Mouse (Mus musculus): ENCODE measurements at regions not wholly inside any gene's neighbourhood (a gene's known extent, or its start where the extent isn't known, plus 50 kb on each side); places are given as distances from the start of the nearest gene placed in this dataset.

GRCm38 (mm10) chr2:9422686-9423085 lies 458.4 kb upstream of the 4930412O13Rik start:
- Histone ChIP-seq H3K79me2 (ENCODE audit: control insufficient read depth, insufficient read depth, low read length, poor library complexity) (no peaks in the 10 kb centered on the region), H3K9me3 (replicated peaks; ENCODE audit: insufficient read depth, low read length) (no peaks in the 10 kb centered on the region), H3K4me1 (ENCODE audit: control insufficient read depth in 1 of 2, insufficient read depth in 2 of 2, low read length in 2 of 2) (no peaks in the 10 kb centered on the region), H3K27ac (ENCODE audit: control insufficient read depth, low read depth, low read length) (no peak overlapping the region), H3K4me3 (ENCODE audit: control insufficient read depth in 1 of 2, insufficient read depth in 1 of 2, low read depth in 2 of 2, low read length in 2 of 2) (no peak overlapping the region), H3K36me3 (ENCODE audit: control insufficient read depth in 1 of 2, insufficient read depth in 2 of 2, low read length in 2 of 2) (no peaks in the 10 kb centered on the region), H3K27me3 (ENCODE audit: control insufficient read depth in 1 of 2, insufficient read depth in 2 of 2, low read length in 2 of 2) (no peaks in the 10 kb centered on the region), H3K9ac (ENCODE audit: control insufficient read depth, low read depth, low read length, poor library complexity, severe bottlenecking) (no peak overlapping the region)
- TF ChIP-seq RAD21 (IDR thresholded peaks at IDR 0.05; ENCODE audit: low read depth, low read length) (no peak), TBP (IDR thresholded peaks at IDR 0.05; ENCODE audit: low read depth, low read length) (no peak), SMC3 (IDR thresholded peaks at IDR 0.05; ENCODE audit: low read depth, low read length) (no peak), GABPA (IDR thresholded peaks at IDR 0.05; ENCODE audit: low read depth, low read length) (no peak), ZNF384 (IDR thresholded peaks at IDR 0.05; ENCODE audit: low read depth, low read length) (no peak), MXI1 (IDR thresholded peaks at IDR 0.05; ENCODE audit: low read depth, low read length) (no peak), MAX (IDR thresholded peaks at IDR 0.05; ENCODE audit: low read length) (no peak), HCFC1 (IDR thresholded peaks at IDR 0.05; ENCODE audit: low read depth, low read length) (no peak), TCF12 (IDR thresholded peaks at IDR 0.05; ENCODE audit: low read depth, low read length) (no peak), ZKSCAN1 (IDR thresholded peaks at IDR 0.05; ENCODE audit: low read depth, low read length) (no peak)
- no peak for DNase-seq (ENCODE audit: low read depth, low spot score)

- Histone ChIP-seq H3K79me2 (ENCODE audit: control insufficient read depth, insufficient read depth, low read length, poor library complexity) (no peaks in the 10 kb centered on the region), H3K27me3 (ENCODE audit: control insufficient read depth in 1 of 2, insufficient read depth in 2 of 2, low read length in 2 of 2) (no peaks in the 10 kb centered on the region), H3K9me3 (replicated peaks; ENCODE audit: insufficient read depth, low read length) (no peaks in the 10 kb centered on the region), H3K4me1 (ENCODE audit: control insufficient read depth in 1 of 2, insufficient read depth in 2 of 2, low read length in 2 of 2) (no peaks in the 10 kb centered on the region), H3K4me3 (ENCODE audit: control insufficient read depth in 1 of 2, insufficient read depth in 1 of 2, low read depth in 2 of 2, low read length in 2 of 2) (no peak overlapping the region), H3K9ac (ENCODE audit: control insufficient read depth, low read depth, low read length, poor library complexity, severe bottlenecking) (no peak overlapping the region), H3K27ac (ENCODE audit: control insufficient read depth, low read depth, low read length) (no peak overlapping the region), H3K36me3 (ENCODE audit: control insufficient read depth in 1 of 2, insufficient read depth in 2 of 2, low read length in 2 of 2) (no peaks in the 10 kb centered on the region)
- DNase-seq (ENCODE audit: low read depth, low spot score) = no peak
- no peak for TF ChIP-seq ELF1 (IDR thresholded peaks at IDR 0.05; ENCODE audit: low read depth, low read length)
- no peak for TF ChIP-seq TBP (IDR thresholded peaks at IDR 0.05; ENCODE audit: low read depth, low read length)
- no peak for TF ChIP-seq MXI1 (IDR thresholded peaks at IDR 0.05; ENCODE audit: low read depth, low read length)
- no peak for TF ChIP-seq USF1 (IDR thresholded peaks at IDR 0.05; ENCODE audit: low read depth, low read length)
Measured at GRCm38 (mm10) chr2:9423534-9423933, 457.5 kb upstream of the 4930412O13Rik start.

- H3K27ac ChIP-seq (ENCODE audit: control insufficient read depth, low read depth, low read length) = no peak overlapping the region
- TF ChIP-seq MAZ (IDR thresholded peaks at IDR 0.05; ENCODE audit: low read depth, low read length) (no peak), TCF12 (IDR thresholded peaks at IDR 0.05; ENCODE audit: low read depth, low read length) (no peak), ZNF384 (IDR thresholded peaks at IDR 0.05; ENCODE audit: low read depth, low read length) (no peak)
- H3K79me2 ChIP-seq (ENCODE audit: control insufficient read depth, insufficient read depth, low read length, poor library complexity) = no peaks in the 10 kb centered on the region
- DNase-seq (ENCODE audit: low read depth, low spot score) = no peak
- no peak overlapping the region for H3K4me3 ChIP-seq (ENCODE audit: control insufficient read depth in 1 of 2, insufficient read depth in 1 of 2, low read depth in 2 of 2, low read length in 2 of 2)
- no peaks in the 10 kb centered on the region for H3K4me1 ChIP-seq (ENCODE audit: control insufficient read depth in 1 of 2, insufficient read depth in 2 of 2, low read length in 2 of 2)
- H3K9me3 ChIP-seq (replicated peaks; ENCODE audit: insufficient read depth, low read length) = no peaks in the 10 kb centered on the region
- H3K36me3 ChIP-seq (ENCODE audit: control insufficient read depth in 1 of 2, insufficient read depth in 2 of 2, low read length in 2 of 2) = no peaks in the 10 kb centered on the region
- H3K9ac ChIP-seq (ENCODE audit: control insufficient read depth, low read depth, low read length, poor library complexity, severe bottlenecking) = no peak overlapping the region
- no peaks in the 10 kb centered on the region for H3K27me3 ChIP-seq (ENCODE audit: control insufficient read depth in 1 of 2, insufficient read depth in 2 of 2, low read length in 2 of 2)
Measured at GRCm38 (mm10) chr2:9433110-9433940, 447.7 kb upstream of the 4930412O13Rik start.
